Mouse (Mus musculus): ENCODE data around the gene Acrbp. TPM values are rescaled to one million over a fixed set of nuclear protein-coding genes. Genes with fewer than 3 reads are reported as not detected.
"Not testable (repeated sequence)": the region's sequence is repeated elsewhere in the genome, so short reads cannot be mapped to it uniquely, and the experiment has no call there.

The Acrbp gene
- total RNA-seq, 1 experiment from 2014 or later = 8.3 TPM

GRCm38 (mm10) chr6:125063906-125064305 lies 14.4 kb downstream of the Acrbp start:
- ATAC-seq (replicated peaks; ENCODE audit: insufficient number of reproducible peaks, low FRiP score, low TSS enrichment, poor library complexity, severe bottlenecking) = no peak

GRCm38 (mm10) chr6:125065223-125065622 lies 15.7 kb downstream of the Acrbp start:
- not testable (repeated sequence) for ATAC-seq (replicated peaks; ENCODE audit: insufficient number of reproducible peaks, low FRiP score, low TSS enrichment, poor library complexity, severe bottlenecking)

GRCm38 (mm10) chr6:125067571-125067995 lies 18.1 kb downstream of the Acrbp start, which contains the start of gene Lpar5:
Gene Lpar5 (plus strand): TSS chr6:125067920.
- ATAC-seq (replicated peaks; ENCODE audit: insufficient number of reproducible peaks, low FRiP score, low TSS enrichment, poor library complexity, severe bottlenecking) = no peak

GRCm38 (mm10) chr6:125071170-125071895 lies 21.8 kb downstream of the Acrbp start:
- ATAC-seq (replicated peaks; ENCODE audit: insufficient number of reproducible peaks, low FRiP score, low TSS enrichment, poor library complexity, severe bottlenecking) = peak; percentile 72

GRCm38 (mm10) chr6:125071896-125072279 lies 22.4 kb downstream of the Acrbp start:
- ATAC-seq (replicated peaks; ENCODE audit: insufficient number of reproducible peaks, low FRiP score, low TSS enrichment, poor library complexity, severe bottlenecking) = no peak

GRCm38 (mm10) chr6:125073825-125074224 lies 24.3 kb downstream of the Acrbp start:
- 0 out of 2 replicates have a peak, but pooled peaks have one; percentile 14 for ATAC-seq (replicated peaks; ENCODE audit: insufficient number of reproducible peaks, low FRiP score, low TSS enrichment, poor library complexity, severe bottlenecking)

GRCm38 (mm10) chr6:125081394-125081793 lies 31.9 kb downstream of the Acrbp start:
- no peak for ATAC-seq (replicated peaks; ENCODE audit: insufficient number of reproducible peaks, low FRiP score, low TSS enrichment, poor library complexity, severe bottlenecking)

GRCm38 (mm10) chr6:125081797-125082560 lies 32.5 kb downstream of the Acrbp start:
- ATAC-seq (replicated peaks; ENCODE audit: insufficient number of reproducible peaks, low FRiP score, low TSS enrichment, poor library complexity, severe bottlenecking) = no peak

- no peak for ATAC-seq (replicated peaks; ENCODE audit: insufficient number of reproducible peaks, low FRiP score, low TSS enrichment, poor library complexity, severe bottlenecking)
These were observed 33.4 kb downstream of the Acrbp start for GRCm38 (mm10) chr6:125082801-125083386.

GRCm38 (mm10) chr6:125084424-125084823 lies 34.9 kb downstream of the Acrbp start:
- ATAC-seq (replicated peaks; ENCODE audit: insufficient number of reproducible peaks, low FRiP score, low TSS enrichment, poor library complexity, severe bottlenecking) = peak; percentile 57

- no peak for ATAC-seq (replicated peaks; ENCODE audit: insufficient number of reproducible peaks, low FRiP score, low TSS enrichment, poor library complexity, severe bottlenecking)
These were observed 38.4 kb downstream of the Acrbp start for GRCm38 (mm10) chr6:125087937-125088336.

GRCm38 (mm10) chr6:125088561-125089321 lies 39.3 kb downstream of the Acrbp start:
- ATAC-seq (replicated peaks; ENCODE audit: insufficient number of reproducible peaks, low FRiP score, low TSS enrichment, poor library complexity, severe bottlenecking) = 0 out of 2 replicates have a peak, but pooled peaks have one; percentile 10

GRCm38 (mm10) chr6:125089521-125090321 lies 40.2 kb downstream of the Acrbp start:
- no peak for ATAC-seq (replicated peaks; ENCODE audit: insufficient number of reproducible peaks, low FRiP score, low TSS enrichment, poor library complexity, severe bottlenecking)

GRCm38 (mm10) chr6:125090341-125091085 lies 41.0 kb downstream of the Acrbp start:
- ATAC-seq (replicated peaks; ENCODE audit: insufficient number of reproducible peaks, low FRiP score, low TSS enrichment, poor library complexity, severe bottlenecking) = no peak

GRCm38 (mm10) chr6:125092372-125092771 lies 42.9 kb downstream of the Acrbp start:
- no peak for ATAC-seq (replicated peaks; ENCODE audit: insufficient number of reproducible peaks, low FRiP score, low TSS enrichment, poor library complexity, severe bottlenecking)

GRCm38 (mm10) chr6:125094843-125095242 lies 45.4 kb downstream of the Acrbp start:
- ATAC-seq (replicated peaks; ENCODE audit: insufficient number of reproducible peaks, low FRiP score, low TSS enrichment, poor library complexity, severe bottlenecking) = no peak
